Mouse (Mus musculus): ENCODE results near the gene Samd9l. TPM values are rescaled to one million over a fixed set of nuclear protein-coding genes. Genes with fewer than 3 reads are reported as not detected.
"Not testable (repeated sequence)": the region's sequence is repeated elsewhere in the genome, so short reads cannot be mapped to it uniquely, and the experiment has no call there.

The Samd9l gene
- total RNA-seq, 2 experiments from 2014 or later: 4.3 to 4.5 TPM

GRCm38 (mm10) chr6:3345043-3345639, 54.2 kb downstream of the Samd9l start:
- DNase-seq; intact Hi-C loops (cut with DNase I): not testable (repeated sequence)

- DNase-seq; intact Hi-C loops (cut with DNase I): not testable (repeated sequence)
Measured at GRCm38 (mm10) chr6:3343603-3344247, 55.6 kb downstream of the Samd9l start.

GRCm38 (mm10) chr6:3341479-3341878, 57.9 kb downstream of the Samd9l start:
- no peak for DNase-seq
- intact Hi-C loops (cut with DNase I): no loop called here

GRCm38 (mm10) chr6:3340928-3341327, 58.4 kb downstream of the Samd9l start:
- intact Hi-C loops (cut with DNase I); DNase-seq: not testable (repeated sequence)

- intact Hi-C loops (cut with DNase I); DNase-seq: not testable (repeated sequence)
Measured at GRCm38 (mm10) chr6:3339131-3339530, 60.2 kb downstream of the Samd9l start.

Other genes starting within 250 kb of the Samd9l start
- under 1 TPM; 0.77 to 0.80 TPM for gene Hepacam2, start 98.7 kb upstream of the Samd9l start, total RNA-seq (2021)
- gene Vps50, start 98.8 kb upstream of the Samd9l start, total RNA-seq (2021): 10 to 100 TPM; 61.2 to 61.5 TPM